Comparison of ENCODE assay signal across 27 mouse cellular contexts in genomic region chr2:72132222-72132621, GRCm38 (mm10).
"Had no signal": no experiment of that assay in that cellular context is flagged by ENCODE, and none has a peak within 500 bp of the region (broad histone marks: within the 10 kb centered on the region; RNA-seq: fewer than 3 reads in every experiment).

No protein-coding gene starts in this region.

- H3K36me3 ChIP-seq: embryonic facial prominence, embryonic 10.5 days; embryonic facial prominence, embryonic 12.5 days; embryonic facial prominence, embryonic 13.5 days; embryonic facial prominence, embryonic 15.5 days; forebrain, embryonic 10.5 days; forebrain, embryonic 12.5 days; forebrain, embryonic 15.5 days; heart, embryonic 10.5 days had no signal

- ATAC-seq: forebrain, embryonic 13.5 days; forebrain, embryonic 14.5 days; forebrain, embryonic 15.5 days; forebrain, embryonic 16.5 days; forebrain, postnatal 0 days had no signal

- H3K4me2 ChIP-seq: embryonic facial prominence, embryonic 12.5 days; embryonic facial prominence, embryonic 13.5 days; embryonic facial prominence, embryonic 15.5 days; forebrain, embryonic 12.5 days; forebrain, embryonic 13.5 days; forebrain, embryonic 15.5 days had no signal

- H3K27ac ChIP-seq: embryonic facial prominence, embryonic 10.5 days; embryonic facial prominence, embryonic 12.5 days; embryonic facial prominence, embryonic 13.5 days; embryonic facial prominence, embryonic 15.5 days; forebrain, embryonic 10.5 days; forebrain, embryonic 12.5 days; forebrain, embryonic 13.5 days; forebrain, embryonic 15.5 days; gastrocnemius, adult 2 months; heart, adult 2 months; heart, embryonic 10.5 days had no signal

- DNase-seq: cerebellum, adult 9-10 months; cerebellum, adult 9-11 months; cerebellum, postnatal 10 days; cerebellum, postnatal 14 days; cerebellum, postnatal 25 days; cerebellum, postnatal 36 days; embryo, embryonic 11 days; forebrain, postnatal 0 days; gastrocnemius, adult 2 months; gastrocnemius, postnatal 10 days; gastrocnemius, postnatal 14 days; gastrocnemius, postnatal 25 days; gastrocnemius, postnatal 36 days; heart, adult 18-20 months; heart, adult 2 months had no signal

- H3K4me3 ChIP-seq: embryonic facial prominence, embryonic 10.5 days; embryonic facial prominence, embryonic 12.5 days; embryonic facial prominence, embryonic 13.5 days; embryonic facial prominence, embryonic 15.5 days; erythroblast, embryonic 14.5 days; forebrain, embryonic 10.5 days; forebrain, embryonic 12.5 days; forebrain, embryonic 13.5 days; forebrain, embryonic 15.5 days; gastrocnemius, adult 2 months; heart, adult 2 months; heart, embryonic 10.5 days had no signal

- H3K27me3 ChIP-seq: embryonic facial prominence, embryonic 12.5 days; embryonic facial prominence, embryonic 13.5 days; embryonic facial prominence, embryonic 15.5 days; forebrain, embryonic 12.5 days; forebrain, embryonic 13.5 days; forebrain, embryonic 15.5 days had no signal

- H3K9me3 ChIP-seq: embryonic facial prominence, embryonic 10.5 days; embryonic facial prominence, embryonic 12.5 days; embryonic facial prominence, embryonic 13.5 days; embryonic facial prominence, embryonic 15.5 days; forebrain, embryonic 10.5 days; forebrain, embryonic 12.5 days; forebrain, embryonic 13.5 days; forebrain, embryonic 15.5 days; heart, embryonic 10.5 days had no signal

- H3K9ac ChIP-seq: embryonic facial prominence, embryonic 12.5 days; embryonic facial prominence, embryonic 13.5 days; embryonic facial prominence, embryonic 15.5 days; forebrain, embryonic 12.5 days; forebrain, embryonic 13.5 days; forebrain, embryonic 15.5 days; forebrain, postnatal 0 days had no signal
